Comparison of ENCODE assay signal across 1 mouse cellular context in genomic region chr8:85432168-85433016, GRCm38 (mm10).
TF ChIP-seq lines count a peak whose summit lies in the region.

Gene 4921524J17Rik (minus strand): TSS chr8:85432833.

TF ChIP-seq in CH12.LX, 34 proteins besides CTCF, POLR2A, EP300 and RAD21 (continued from another document):
- peak; percentile 73 for TF ChIP-seq ZMIZ1 (IDR thresholded peaks at IDR 0.05; ENCODE audit: low read depth, low read length)
- TF ChIP-seq ZNF384 (IDR thresholded peaks at IDR 0.05; ENCODE audit: low read depth, low read length), result peak; percentile 68
- peak; percentile 42; the same call in 1 of the 2 replicates for TF ChIP-seq POLR2AphosphoS2 (IDR thresholded peaks at IDR 0.05; ENCODE audit: low read depth, low read length)
- peak; percentile 57 for TF ChIP-seq SIN3A (IDR thresholded peaks at IDR 0.05; ENCODE audit: low read length)
